Mouse (Mus musculus) erythroblast, embryonic 14.5 days (primary cell): ENCODE measurements around the gene Cd52.

Experiments
- GATA1 ChIP-seq: IDR thresholded peaks from 2 replicates; pipeline ENCODE4 v1.6.1; 2012; ENCODE audit warnings: low read length, inconsistent platforms, mixed read lengths
- TAL1 ChIP-seq: IDR thresholded peaks from 3 replicates; pipeline ENCODE4 v1.6.1; 2012; ENCODE audit warnings: low read length, inconsistent platforms, mixed read lengths

DNA sequence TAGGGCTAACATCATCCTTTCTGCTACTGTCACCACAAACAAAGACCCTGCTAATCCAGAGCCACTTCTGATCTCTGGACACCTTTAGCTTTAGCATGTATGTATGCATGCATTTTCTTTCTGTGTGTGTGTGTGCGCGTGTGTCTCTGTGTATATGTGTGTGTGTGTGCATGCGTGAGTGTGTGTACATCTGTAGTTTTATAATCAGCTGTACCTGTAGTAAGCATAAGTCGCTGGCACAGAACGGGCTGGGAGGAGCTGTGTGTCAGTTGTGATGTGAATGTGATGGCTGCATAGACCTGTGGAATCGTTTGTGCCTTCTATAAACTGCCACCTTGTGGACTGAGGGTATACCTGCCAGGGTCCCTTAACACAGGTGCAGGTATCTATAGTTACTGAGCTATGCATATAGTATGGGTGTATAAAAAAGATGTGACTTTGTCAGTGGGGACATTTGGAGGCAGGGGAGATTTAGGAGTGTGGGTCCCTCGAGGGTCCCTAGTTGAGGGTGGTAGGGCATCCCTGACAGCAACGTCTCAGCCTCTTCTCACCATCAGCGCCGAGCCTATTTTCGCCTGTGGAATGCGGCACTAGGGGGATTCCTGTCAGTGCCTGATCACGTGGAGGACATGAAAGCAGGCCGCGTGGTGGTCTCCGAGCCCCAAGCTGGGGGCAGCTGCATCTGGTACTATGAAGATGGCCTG is 4.2 kb downstream of the Cd52 start:
- TF ChIP-seq GATA1 (no peak), TAL1 (no peak)
